ENCODE assay signal across 10 mouse cellular contexts in genomic region chr9:21266889-21267288, GRCm38 (mm10). TPM values are rescaled to one million over a fixed set of nuclear protein-coding genes. Genes with fewer than 3 reads are reported as not detected.
A peak's percentile ranks its signal among the peaks of the same experiment; 100 is the strongest.
DNase-seq lines count a peak whose midpoint lies in the region; ATAC-seq and TF ChIP-seq lines count a peak whose summit lies in the region.
"Had no signal": no experiment of that assay in that cellular context is flagged by ENCODE, and none has a peak within 500 bp of the region (broad histone marks: within the 10 kb centered on the region; RNA-seq: fewer than 3 reads in every experiment).

No protein-coding gene starts in this region.

- no peak for TF ChIP-seq CTCF in lung, embryonic 14.5 days (IDR thresholded peaks at IDR 0.05; ENCODE audit: low read depth)
- no peak for TF ChIP-seq CTCF in small intestine, adult 2 months (IDR thresholded peaks at IDR 0.05; ENCODE audit: extremely low read depth, insufficient read length, insufficient replicate concordance, low read depth, low read length)

- no peaks in the 10 kb centered on the region for H3K27me3 ChIP-seq in heart, embryonic 10.5 days (ENCODE audit: insufficient read depth, poor library complexity, severe bottlenecking)
- H3K27me3 ChIP-seq in lung, embryonic 14.5 days (ENCODE audit: insufficient read depth, low read length): no peaks in the 10 kb centered on the region
- H3K27me3 ChIP-seq in intestine, embryonic 16.5 days (replicated peaks; ENCODE audit: control insufficient read depth, insufficient read depth, low read length): no peaks in the 10 kb centered on the region
- no peaks in the 10 kb centered on the region for H3K27me3 ChIP-seq in small intestine, adult 2 months (ENCODE audit: control insufficient read depth, insufficient read depth, low read length)

- H3K9me3 ChIP-seq in heart, embryonic 10.5 days: no peaks in the 10 kb centered on the region
- H3K9me3 ChIP-seq in lung, embryonic 14.5 days (ENCODE audit: low read depth, low read length): no peaks in the 10 kb centered on the region
- no peaks in the 10 kb centered on the region for H3K9me3 ChIP-seq in intestine, embryonic 16.5 days (ENCODE audit: control insufficient read depth, low read length)

- H3K4me2 ChIP-seq in lung, embryonic 14.5 days: peak overlapping the region; percentile 90; the same call in 1 of the 2 replicates
- H3K4me2 ChIP-seq in intestine, embryonic 16.5 days (ENCODE audit: low read depth, low read length): 0 out of 2 replicates have a peak overlapping the region, but pooled peaks have one; percentile 66

- no peak for ATAC-seq in lung, embryonic 14.5 days (ENCODE audit: insufficient read depth)
- no peak for ATAC-seq in intestine, embryonic 16.5 days
- no peak for ATAC-seq in megakaryocyte progenitor cell, adult 5-6 weeks (replicated peaks; ENCODE audit: poor library complexity)

- H3K4me3 ChIP-seq in heart, embryonic 10.5 days: peak overlapping the region; percentile 79; the same call in 1 of the 2 replicates
- H3K4me3 ChIP-seq in lung, embryonic 14.5 days (ENCODE audit: low read depth, low read length): no peak overlapping the region
- no peak overlapping the region for H3K4me3 ChIP-seq in intestine, embryonic 16.5 days (ENCODE audit: low read length)
- H3K4me3 ChIP-seq in small intestine, adult 2 months (ENCODE audit: low read depth, low read length): peak overlapping the region; percentile 32

- H3K27ac ChIP-seq in heart, embryonic 10.5 days: no peak overlapping the region
- H3K27ac ChIP-seq in lung, embryonic 14.5 days (ENCODE audit: low read depth): no peak overlapping the region
- no peak overlapping the region for H3K27ac ChIP-seq in intestine, embryonic 16.5 days (ENCODE audit: low read length)
- no peak overlapping the region for H3K27ac ChIP-seq in small intestine, adult 2 months (ENCODE audit: insufficient read depth, low read depth, low read length)

- H3K4me1 ChIP-seq in heart, embryonic 10.5 days: peaks cover 29% of the 10 kb centered on the region
- H3K4me1 ChIP-seq in lung, embryonic 14.5 days (ENCODE audit: insufficient read depth): peaks cover 11% of the 10 kb centered on the region; the same call in 1 of the 2 replicates
- peaks cover 24% of the 10 kb centered on the region for H3K4me1 ChIP-seq in intestine, embryonic 16.5 days (ENCODE audit: control insufficient read depth, insufficient read depth, low read length)
- peaks cover 18% of the 10 kb centered on the region; the same call in 1 of the 2 replicates for H3K4me1 ChIP-seq in small intestine, adult 2 months (ENCODE audit: control insufficient read depth, insufficient read depth, insufficient read length, low read length)

- TF ChIP-seq POLR2A in small intestine, adult 2 months (IDR thresholded peaks at IDR 0.05; ENCODE audit: low read depth, low read length): no peak

- no peak for DNase-seq in heart, embryonic 10.5 days (ENCODE audit: low spot score)
- no peak for DNase-seq in heart, adult 8-10 months (ENCODE audit: low spot score)
- DNase-seq in lung, embryonic 14.5 days: no peak
- DNase-seq in lung, postnatal 25 days (ENCODE audit: low spot score): no peak
- no peak for DNase-seq in right cerebral cortex, postnatal 36 days (ENCODE audit: low spot score in 2 of 2)
- DNase-seq: embryo, embryonic 11 days; kidney, postnatal 4 days had no signal

- peaks cover 51% of the 10 kb centered on the region for H3K36me3 ChIP-seq in heart, embryonic 10.5 days
- H3K36me3 ChIP-seq in lung, embryonic 14.5 days (ENCODE audit: insufficient read depth): peaks cover 48% of the 10 kb centered on the region
- H3K36me3 ChIP-seq in intestine, embryonic 16.5 days (ENCODE audit: control insufficient read depth, insufficient read depth, low read length): peaks cover 11% of the 10 kb centered on the region
- peaks cover 47% of the 10 kb centered on the region for H3K36me3 ChIP-seq in small intestine, adult 2 months (ENCODE audit: control insufficient read depth, insufficient read depth, low read length)

- WGBS in heart, embryonic 10.5 days: 80% methylated on average over 5 of the region's 5 CpGs
- 87% methylated on average over 5 of the region's 5 CpGs for WGBS in lung, embryonic 14.5 days
- 87% methylated on average over 5 of the region's 5 CpGs for WGBS in intestine, embryonic 16.5 days
- 75% methylated on average over 5 of the region's 5 CpGs for WGBS in small intestine, adult 2 months

- no peak overlapping the region for H3K9ac ChIP-seq in lung, embryonic 14.5 days
- no peak overlapping the region for H3K9ac ChIP-seq in intestine, embryonic 16.5 days (ENCODE audit: low read depth, low read length)

RNA-seq across cellular contexts. Expression of gene Atg4d, which starts 1.8 kb away (rescaled TPM):
- polyA plus RNA-seq in heart, embryonic 10.5 days (2016; fragmentation: Nextera tagmentation; extraction: Ambion mirVana): 50.6 and 57.9 TPM in 2 replicates
- total RNA-seq in heart, adult 8-10 months (2022): 100 to 1,000 TPM in 1 of 4 experiments, 10 to 100 TPM in 3; 87.0 to 105 (median 93.5) TPM
- 33.7 and 34.7 TPM in 2 replicates for polyA plus RNA-seq in lung, embryonic 14.5 days (2014; fragmentation: Nextera tagmentation; extraction: Ambion mirVana)
- 62.1 and 62.3 TPM in 2 replicates for polyA plus RNA-seq in intestine, embryonic 16.5 days (2015; fragmentation: Nextera tagmentation; extraction: Ambion mirVana)
- 70.1 and 144 TPM in 2 replicates for polyA plus RNA-seq in small intestine, adult 2 months (2012; rRNA removed)
- total RNA-seq in megakaryocyte progenitor cell, adult 5-6 weeks (2015): 3.9 and 5.0 TPM in 2 replicates
- total RNA-seq in megakaryocyte progenitor cell, adult 5-6 weeks (2017): 6.1 and 7.0 TPM in 2 replicates

RNA-seq across cellular contexts. Expression of gene S1pr5, which starts 18.6 kb away (rescaled TPM):
- polyA plus RNA-seq in heart, embryonic 10.5 days (2016; fragmentation: Nextera tagmentation; extraction: Ambion mirVana): 0.46 and 0.47 TPM in 2 replicates
- total RNA-seq in heart, adult 8-10 months (2022): 1 to 10 TPM; 1.6 to 1.9 (median 1.8) TPM
- not detected in 2 replicates for polyA plus RNA-seq in lung, embryonic 14.5 days (2014; fragmentation: Nextera tagmentation; extraction: Ambion mirVana)
- polyA plus RNA-seq in intestine, embryonic 16.5 days (2015; fragmentation: Nextera tagmentation; extraction: Ambion mirVana): 0.06 TPM in 1 of 2 replicates, not detected in the other
- 0.08 and 0.18 TPM in 2 replicates for polyA plus RNA-seq in small intestine, adult 2 months (2012; rRNA removed)
- 0.10 TPM in 1 of 2 replicates, not detected in the other for total RNA-seq in megakaryocyte progenitor cell, adult 5-6 weeks (2015)
- 0.29 TPM in 1 of 2 replicates, not detected in the other for total RNA-seq in megakaryocyte progenitor cell, adult 5-6 weeks (2017)

RNA-seq across cellular contexts. Expression of gene Kri1, which starts 20.9 kb away (rescaled TPM):
- 14.5 and 21.3 TPM in 2 replicates for polyA plus RNA-seq in heart, embryonic 10.5 days (2016; fragmentation: Nextera tagmentation; extraction: Ambion mirVana)
- 10 to 100 TPM; 16.2 to 18.3 (median 17.3) TPM for total RNA-seq in heart, adult 8-10 months (2022)
- polyA plus RNA-seq in lung, embryonic 14.5 days (2014; fragmentation: Nextera tagmentation; extraction: Ambion mirVana): 12.2 and 14.3 TPM in 2 replicates
- 12.3 and 13.2 TPM in 2 replicates for polyA plus RNA-seq in intestine, embryonic 16.5 days (2015; fragmentation: Nextera tagmentation; extraction: Ambion mirVana)
- polyA plus RNA-seq in small intestine, adult 2 months (2012; rRNA removed): 9.1 and 9.6 TPM in 2 replicates
- 33.8 and 38.8 TPM in 2 replicates for total RNA-seq in megakaryocyte progenitor cell, adult 5-6 weeks (2015)
- total RNA-seq in megakaryocyte progenitor cell, adult 5-6 weeks (2017): 83.1 and 87.6 TPM in 2 replicates

RNA-seq across cellular contexts. Expression of gene Cdkn2d, which starts 24.3 kb away (rescaled TPM):
- 69.0 and 93.4 TPM in 2 replicates for polyA plus RNA-seq in heart, embryonic 10.5 days (2016; fragmentation: Nextera tagmentation; extraction: Ambion mirVana)
- 10 to 100 TPM; 15.1 to 17.7 (median 16.7) TPM for total RNA-seq in heart, adult 8-10 months (2022)
- polyA plus RNA-seq in lung, embryonic 14.5 days (2014; fragmentation: Nextera tagmentation; extraction: Ambion mirVana): 45.3 and 48.1 TPM in 2 replicates
- polyA plus RNA-seq in intestine, embryonic 16.5 days (2015; fragmentation: Nextera tagmentation; extraction: Ambion mirVana): 40.2 and 42.5 TPM in 2 replicates
- 11.0 and 27.1 TPM in 2 replicates for polyA plus RNA-seq in small intestine, adult 2 months (2012; rRNA removed)
- total RNA-seq in megakaryocyte progenitor cell, adult 5-6 weeks (2015): 24.1 and 24.3 TPM in 2 replicates
- 11.2 and 16.1 TPM in 2 replicates for total RNA-seq in megakaryocyte progenitor cell, adult 5-6 weeks (2017)

RNA-seq across cellular contexts. Expression of gene Keap1, which starts 27.7 kb away (rescaled TPM):
- 51.4 and 52.4 TPM in 2 replicates for polyA plus RNA-seq in heart, embryonic 10.5 days (2016; fragmentation: Nextera tagmentation; extraction: Ambion mirVana)
- total RNA-seq in heart, adult 8-10 months (2022): 10 to 100 TPM; 43.6 to 52.1 (median 45.5) TPM
- polyA plus RNA-seq in lung, embryonic 14.5 days (2014; fragmentation: Nextera tagmentation; extraction: Ambion mirVana): 42.8 and 44.6 TPM in 2 replicates
- polyA plus RNA-seq in intestine, embryonic 16.5 days (2015; fragmentation: Nextera tagmentation; extraction: Ambion mirVana): 58.1 and 59.7 TPM in 2 replicates
- 56.6 and 103 TPM in 2 replicates for polyA plus RNA-seq in small intestine, adult 2 months (2012; rRNA removed)
- total RNA-seq in megakaryocyte progenitor cell, adult 5-6 weeks (2015): 17.2 and 18.3 TPM in 2 replicates
- total RNA-seq in megakaryocyte progenitor cell, adult 5-6 weeks (2017): 35.3 and 38.4 TPM in 2 replicates

Comparison
In these comparisons a context has a peak if more than half of its experiments do, and no peak if none do; other contexts are left out.
1. H3K4me3 ChIP-seq: peak in heart, embryonic 10.5 days (single experiment) and small intestine, adult 2 months (single experiment); none in lung, embryonic 14.5 days (single experiment) and intestine, embryonic 16.5 days (single experiment).